Mouse (Mus musculus): ENCODE data around the gene Ppp2r5e.
"Not testable (repeated sequence)": the region's sequence is repeated elsewhere in the genome, so short reads cannot be mapped to it uniquely, and the experiment has no call there.

The Ppp2r5e gene

GRCm38 (mm10) chr12:75536566-75536965 lies 59.5 kb downstream of the Ppp2r5e start:
- no peak for DNase-seq

GRCm38 (mm10) chr12:75533145-75533544 lies 62.9 kb downstream of the Ppp2r5e start:
- DNase-seq, result no peak

GRCm38 (mm10) chr12:75531895-75532294 lies 64.2 kb downstream of the Ppp2r5e start:
- no peak for DNase-seq

GRCm38 (mm10) chr12:75528857-75529808 lies 66.9 kb downstream of the Ppp2r5e start:
- DNase-seq, result no peak

GRCm38 (mm10) chr12:75528300-75528699 lies 67.7 kb downstream of the Ppp2r5e start:
- DNase-seq, result no peak

- no peak for DNase-seq
Measured at GRCm38 (mm10) chr12:75524199-75524598, 71.8 kb downstream of the Ppp2r5e start.

GRCm38 (mm10) chr12:75522931-75523330 lies 73.1 kb downstream of the Ppp2r5e start:
- DNase-seq, result no peak

GRCm38 (mm10) chr12:75522360-75522759 lies 73.7 kb downstream of the Ppp2r5e start:
- no peak for DNase-seq

- DNase-seq, result no peak
Measured at GRCm38 (mm10) chr12:75520395-75520794, 75.7 kb downstream of the Ppp2r5e start.

GRCm38 (mm10) chr12:75519181-75519940 lies 76.7 kb downstream of the Ppp2r5e start:
- DNase-seq, result no peak

- DNase-seq, result no peak
Measured at GRCm38 (mm10) chr12:75515301-75515906, 80.6 kb downstream of the Ppp2r5e start.

- no peak for DNase-seq
Measured at GRCm38 (mm10) chr12:75511520-75511919, 84.5 kb downstream of the Ppp2r5e start.

GRCm38 (mm10) chr12:75504991-75505650 lies 90.9 kb downstream of the Ppp2r5e start:
- DNase-seq, result no peak

- DNase-seq, result no peak
Measured at GRCm38 (mm10) chr12:75502664-75503063, 93.4 kb downstream of the Ppp2r5e start.

GRCm38 (mm10) chr12:75497698-75498097 lies 98.3 kb downstream of the Ppp2r5e start:
- DNase-seq, result no peak

- no peak for DNase-seq
Measured at GRCm38 (mm10) chr12:75495636-75496035, 100.4 kb downstream of the Ppp2r5e start.

- DNase-seq, result no peak
Measured at GRCm38 (mm10) chr12:75494643-75495042, 101.4 kb downstream of the Ppp2r5e start.

- no peak for DNase-seq
Measured at GRCm38 (mm10) chr12:75492549-75493327, 103.3 kb downstream of the Ppp2r5e start.

- not testable (repeated sequence) for DNase-seq
Measured at GRCm38 (mm10) chr12:75492148-75492547, 103.9 kb downstream of the Ppp2r5e start.

- DNase-seq, result no peak
Measured at GRCm38 (mm10) chr12:75487500-75487899, 108.5 kb downstream of the Ppp2r5e start.

- DNase-seq, result no peak
Measured at GRCm38 (mm10) chr12:75486568-75487286, 109.3 kb downstream of the Ppp2r5e start.

All from right cerebral cortex, postnatal 4 days (tissue).